Comparison of ENCODE assay signal across 8 mouse cellular contexts in genomic region chr13:102744481-102745269, GRCm38 (mm10). TPM values are rescaled to one million over a fixed set of nuclear protein-coding genes. Genes with fewer than 3 reads are reported as not detected.
DNase-seq lines count a peak whose midpoint lies in the region; ATAC-seq lines count a peak whose summit lies in the region.

No protein-coding gene starts in this region.

- WGBS in neural tube, embryonic 15.5 days = 69% methylated on average over 9 of the region's 9 CpGs
- WGBS in neural tube, embryonic 11.5 days = 65% methylated on average over 9 of the region's 9 CpGs

- peaks cover 4% of the 10 kb centered on the region; the same call in 1 of the 2 replicates for H3K36me3 ChIP-seq in neural tube, embryonic 15.5 days
- no peaks in the 10 kb centered on the region; the same call in 1 of the 2 replicates for H3K36me3 ChIP-seq in neural tube, embryonic 11.5 days (ENCODE audit: control insufficient read depth, insufficient read depth, low read length)

- no peaks in the 10 kb centered on the region; the same call in 1 of the 2 replicates for H3K4me1 ChIP-seq in neural tube, embryonic 15.5 days
- H3K4me1 ChIP-seq in neural tube, embryonic 11.5 days (ENCODE audit: control insufficient read depth, insufficient read depth, low read length) = no peaks in the 10 kb centered on the region

- peak; percentile 29 for DNase-seq in neural tube, embryonic 10.5 days (ENCODE audit: extremely low spot score, low spot score)
- DNase-seq in ZHBTc4 (ENCODE audit: low read depth, low spot score) = peak; percentile 82
- peak; percentile 35 for DNase-seq in embryo, embryonic 11.5 days (ENCODE audit: low read depth, low spot score)
- DNase-seq in heart, postnatal 36 days = peak; percentile 53 to 61
- DNase-seq in left cerebral cortex, postnatal 14 days (ENCODE audit: low spot score in 2 of 2) = peak; percentile 73 to 76
- peak; percentile 46 for DNase-seq in neural tube, embryonic 11.5 days (ENCODE audit: low spot score)
- DNase-seq in thymus, postnatal 4 days = peak; percentile 66

- no peaks in the 10 kb centered on the region for H3K27me3 ChIP-seq in neural tube, embryonic 15.5 days (replicated peaks)
- no peaks in the 10 kb centered on the region for H3K27me3 ChIP-seq in neural tube, embryonic 11.5 days (ENCODE audit: control insufficient read depth, insufficient read depth, low read length)

- H3K9me3 ChIP-seq in neural tube, embryonic 15.5 days (replicated peaks) = no peaks in the 10 kb centered on the region
- no peaks in the 10 kb centered on the region for H3K9me3 ChIP-seq in neural tube, embryonic 11.5 days (ENCODE audit: control insufficient read depth, low read length)

- no peak for ATAC-seq in neural tube, embryonic 15.5 days (ENCODE audit: low FRiP score)
- ATAC-seq in neural tube, embryonic 11.5 days (ENCODE audit: insufficient read depth, low FRiP score, low TSS enrichment) = no peak

- intact Hi-C loops in heart, postnatal 36 days (cut with DNase I) = loop anchor here (1.0 kb wide), 1 partner anchor 66 kb away; no protein-coding TSS in a partner anchor
- intact Hi-C loops in left cerebral cortex, postnatal 14 days (cut with DNase I) = loop anchor here (1.0 to 2.0 kb wide), 2 partner anchors 58 to 66 kb away; no protein-coding TSS in a partner anchor

- no peak overlapping the region for H3K4me3 ChIP-seq in neural tube, embryonic 15.5 days (replicated peaks)
- H3K4me3 ChIP-seq in neural tube, embryonic 11.5 days (ENCODE audit: low read depth, low read length) = no peak overlapping the region

- H3K27ac ChIP-seq in neural tube, embryonic 15.5 days (replicated peaks) = no peak overlapping the region
- no peak overlapping the region for H3K27ac ChIP-seq in neural tube, embryonic 11.5 days (ENCODE audit: low read depth, low read length)

- no peak overlapping the region for H3K4me2 ChIP-seq in neural tube, embryonic 15.5 days
- no peak overlapping the region for H3K4me2 ChIP-seq in neural tube, embryonic 11.5 days (ENCODE audit: low read depth)

- no peak overlapping the region for H3K9ac ChIP-seq in neural tube, embryonic 15.5 days (replicated peaks)
- no peak overlapping the region for H3K9ac ChIP-seq in neural tube, embryonic 11.5 days (ENCODE audit: low read length)

RNA-seq across cellular contexts. Expression of gene Cd180, which starts 51.3 kb away (rescaled TPM):
- 0.77 and 0.87 TPM in 2 replicates for polyA plus RNA-seq in neural tube, embryonic 15.5 days (2015; fragmentation: Nextera tagmentation; extraction: Ambion mirVana)
- 1 to 10 TPM; 1.1 TPM for total RNA-seq in heart, postnatal 36 days (2021)
- 1 to 10 TPM; 2.9 to 3.3 TPM for total RNA-seq in left cerebral cortex, postnatal 14 days (2021)
- 0.20 and 0.70 TPM in 2 replicates for polyA plus RNA-seq in neural tube, embryonic 11.5 days (2014; fragmentation: Nextera tagmentation; extraction: Ambion mirVana)

Comparison
In these comparisons a context has a peak if more than half of its experiments do, and no peak if none do; other contexts are left out.
1. DNase-seq: peak in every context shown above with its lines; median percentile 82 in ZHBTc4; 74 in left cerebral cortex, postnatal 14 days; 66 in thymus, postnatal 4 days; 57 in heart, postnatal 36 days; 46 in neural tube, embryonic 11.5 days; 35 in embryo, embryonic 11.5 days; 29 in neural tube, embryonic 10.5 days.